Mouse (Mus musculus) T-cell, adult 66 days (primary cell): ENCODE measurements around the gene Ptk6. TPM values are rescaled to one million over a fixed set of nuclear protein-coding genes. Genes with fewer than 3 reads are reported as not detected.

Experiments used
- total RNA-seq, 2 experiments: library from RNA; stranded (reverse); gene quantifications; 3 replicates in 1 of 2; 4 replicates in 1 of 2; pipeline ENCODE4 v1.2.4; 2023

The Ptk6 gene
- total RNA-seq = not detected

DNA sequence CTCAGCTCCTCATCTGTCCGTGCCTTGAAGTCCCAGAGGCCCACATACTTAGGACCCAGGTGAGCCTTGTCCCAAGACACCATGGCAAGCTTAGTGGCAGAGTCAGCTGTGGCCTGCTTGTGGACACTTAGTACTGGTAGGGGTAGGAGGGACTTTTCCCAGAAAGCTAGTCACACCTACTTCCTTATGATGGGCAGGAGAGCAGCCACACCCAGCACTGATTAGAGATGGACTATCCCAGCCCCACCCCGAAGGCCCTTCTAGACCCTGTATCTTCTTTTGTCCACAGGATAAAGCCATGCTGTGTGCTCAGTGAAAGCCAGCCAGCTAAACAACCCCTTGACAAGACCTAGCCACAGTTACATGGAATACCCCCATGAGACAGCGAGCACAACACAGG, at the start of gene Ptk6:
TSS of gene Ptk6 (minus strand) at position 368 of the 400 bp plus-strand sequence.

DNA sequence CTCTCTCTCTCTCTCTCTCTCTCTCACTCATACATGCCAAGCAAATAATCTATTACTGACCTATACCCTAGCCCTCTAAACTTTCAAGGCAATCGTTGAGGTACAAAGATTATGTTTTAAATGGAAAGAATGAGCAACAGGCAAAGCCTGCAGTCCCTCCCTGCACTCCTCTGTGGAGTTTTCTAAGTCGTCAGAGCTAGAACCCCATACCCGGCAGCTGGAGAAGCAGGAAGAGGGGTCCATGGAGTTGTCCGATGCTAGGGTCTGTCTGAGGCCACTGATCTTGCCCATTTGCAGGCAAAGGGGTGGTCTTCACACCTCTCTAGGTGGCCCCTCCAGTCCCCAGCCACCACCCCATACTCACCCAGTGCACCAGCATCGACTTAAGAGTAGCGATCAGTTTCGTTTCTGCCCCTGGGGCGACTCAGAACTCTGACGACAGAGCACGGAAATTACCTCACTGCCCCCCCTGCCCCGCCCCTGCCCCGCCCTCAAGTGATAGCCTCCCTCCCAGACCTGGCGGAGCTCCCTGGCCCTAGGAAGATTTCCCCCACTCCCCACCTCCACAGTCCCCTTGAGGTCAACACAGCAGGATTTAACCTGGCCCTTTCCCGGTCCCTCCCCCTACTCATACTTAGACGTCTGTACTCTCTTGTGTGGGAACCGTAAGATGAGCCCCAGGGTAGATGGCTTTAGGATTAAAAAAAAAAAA, 39.2 kb upstream of the Ptk6 start, which contains the start of gene Helz2:
TSS of gene Helz2 (minus strand) at position 426 of the 712 bp plus-strand sequence.

DNA sequence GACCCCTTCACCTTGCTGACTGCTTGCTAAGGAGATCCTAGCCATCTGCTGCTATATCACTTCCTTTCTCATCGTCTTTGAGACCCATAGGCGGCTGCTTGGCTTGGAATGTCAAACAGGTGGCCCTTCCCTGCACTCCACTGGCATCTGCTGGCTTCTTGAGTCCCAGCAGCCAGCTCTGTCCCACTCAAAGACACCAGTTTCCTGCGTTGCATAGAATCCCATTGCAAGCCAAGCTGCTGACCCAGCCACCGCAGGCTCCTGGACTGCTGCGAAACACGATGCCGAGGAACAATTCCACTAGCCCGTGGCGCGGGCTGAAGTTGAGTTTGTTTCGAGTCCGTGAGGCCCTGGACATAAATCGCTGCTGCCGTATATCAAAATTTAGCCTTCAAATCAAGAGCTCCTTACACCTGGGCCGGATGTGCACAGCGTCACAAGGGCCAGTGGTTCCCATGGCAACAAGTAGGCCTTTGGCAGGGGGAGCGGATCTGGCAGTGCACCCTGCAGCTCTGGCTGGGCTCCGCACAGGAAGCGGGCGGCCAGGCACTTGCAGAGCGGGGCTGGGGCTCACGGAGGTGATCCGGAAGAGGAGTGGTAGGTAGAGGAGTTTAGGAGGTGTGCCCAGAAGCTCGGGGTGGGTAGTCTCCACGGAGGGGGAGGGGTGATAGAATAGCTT, 17.1 kb upstream of the Ptk6 start, which contains the start of gene Fndc11:
TSS of gene Fndc11 (plus strand) at position 476 of the 679 bp plus-strand sequence.

DNA sequence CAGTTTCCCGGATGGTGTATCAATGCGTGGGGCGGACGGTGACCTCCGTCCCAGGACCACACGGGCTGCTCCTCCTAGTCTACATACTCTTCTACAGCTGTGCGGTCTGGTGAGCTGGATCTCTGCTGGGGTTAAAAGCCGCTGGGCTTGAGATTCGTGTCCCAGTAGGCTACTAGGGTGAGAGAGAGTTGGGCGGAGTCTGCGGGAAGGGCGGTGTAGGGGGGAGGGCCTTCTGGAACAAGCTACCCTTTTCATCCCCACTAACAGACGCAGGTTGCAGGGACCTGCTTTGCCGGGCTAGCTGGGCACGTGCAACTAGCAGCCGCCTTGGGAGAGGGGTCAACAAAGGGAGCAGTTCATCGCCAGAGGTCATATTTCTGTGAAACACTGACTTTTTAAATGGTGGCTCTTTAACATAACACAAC, 10.4 kb upstream of the Ptk6 start, which contains the start of gene Srms:
TSS of gene Srms (minus strand) at position 165 of the 425 bp plus-strand sequence.

DNA sequence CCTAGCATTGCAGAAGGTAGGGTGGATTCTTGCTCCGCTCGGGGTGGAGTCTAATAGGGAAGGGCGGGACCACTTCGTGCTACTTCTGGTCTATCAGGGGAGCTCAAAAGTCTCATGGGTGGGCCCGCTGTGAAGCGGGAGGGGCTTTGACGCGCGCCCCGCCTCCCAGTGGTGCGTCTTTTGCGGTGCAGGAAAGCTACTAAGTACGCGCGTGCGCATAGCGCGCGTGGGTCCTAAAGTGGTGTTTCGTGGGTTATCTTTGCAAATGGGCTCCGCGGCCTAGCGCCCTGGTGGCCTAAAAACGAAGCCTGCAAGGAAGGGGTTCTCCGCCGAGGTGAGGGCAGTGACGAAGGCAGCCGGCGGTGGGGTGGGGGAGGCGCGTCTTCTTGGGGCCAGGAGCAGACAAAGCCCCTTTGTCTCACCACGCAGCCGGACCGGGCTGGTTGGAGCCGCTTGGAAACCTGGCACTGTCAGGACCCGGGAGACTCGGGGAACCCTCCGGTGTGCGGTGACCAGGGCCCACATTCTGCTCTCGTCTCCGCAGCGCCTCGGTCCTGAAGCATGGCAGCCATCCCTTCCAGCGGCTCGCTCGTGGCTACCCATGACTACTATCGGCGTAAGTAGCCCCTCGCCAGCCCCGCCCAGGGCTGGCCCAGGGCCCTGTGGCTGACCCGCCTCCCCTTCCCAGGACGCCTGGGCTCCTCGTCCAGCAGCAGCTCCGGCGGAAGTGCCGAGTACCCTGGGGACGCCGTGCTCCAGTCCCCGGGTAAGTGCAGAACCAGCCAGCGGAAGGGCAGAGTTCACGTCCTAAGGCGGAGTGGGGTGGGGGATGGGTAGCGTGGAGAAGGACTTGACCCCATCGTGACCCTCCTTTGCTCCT, 15.2 kb downstream of the Ptk6 start, which contains the start of gene Ppdpf:
TSS of gene Ppdpf (plus strand) at position 127 of the 880 bp plus-strand sequence.

DNA sequence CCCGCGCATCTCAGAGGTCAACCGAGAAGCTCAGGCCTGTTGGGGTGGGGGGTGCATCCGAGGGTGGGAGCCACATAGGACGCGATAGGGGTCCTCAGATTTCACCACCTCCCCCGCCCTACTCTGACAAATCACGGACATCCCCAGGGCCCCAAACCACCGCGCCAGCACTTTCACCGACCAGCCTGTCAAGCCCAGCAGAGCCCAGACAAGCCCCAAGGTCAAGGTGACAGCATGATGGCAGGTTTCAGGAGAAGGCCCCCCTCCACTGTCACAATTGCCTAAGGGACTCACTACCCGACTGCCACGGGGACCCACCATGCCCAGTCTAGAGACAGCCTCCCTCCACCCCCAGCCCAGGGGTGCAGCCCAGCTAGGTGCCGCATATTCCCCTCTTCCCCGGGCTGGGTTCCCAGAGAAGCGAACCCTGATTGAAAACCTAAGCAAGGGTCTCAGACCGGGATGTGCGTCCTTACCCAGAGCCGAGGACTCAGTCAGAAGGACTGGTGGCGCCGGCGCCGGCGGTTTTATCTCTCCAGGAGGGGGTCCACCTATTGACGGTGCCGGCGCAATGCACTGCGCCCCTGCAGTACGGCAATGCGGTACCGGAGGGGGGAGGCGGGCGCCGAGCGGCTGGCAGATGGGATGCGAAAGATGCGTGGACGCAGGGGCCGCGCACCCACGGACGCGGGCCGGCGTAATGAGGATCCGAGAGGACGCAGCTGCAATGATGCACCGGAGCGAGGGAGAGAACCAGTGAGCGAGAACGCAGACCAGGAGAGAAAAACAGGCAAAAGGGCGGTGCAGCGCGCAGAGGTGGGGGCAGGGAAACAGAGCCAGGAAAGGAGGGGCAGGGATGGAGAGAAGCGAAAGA, 46.1 kb downstream of the Ptk6 start, which contains the start of gene Eef1a2:
TSS of gene Eef1a2 (minus strand) at position 767 of the 874 bp plus-strand sequence.

Other genes starting within 250 kb of the Ptk6 start
- not detected for gene Nkain4, start 248.1 kb downstream of the Ptk6 start, total RNA-seq
- 10 to 100 TPM; 74.9 to 81.4 TPM for gene Arfgap1, start 235.6 kb downstream of the Ptk6 start, total RNA-seq
- gene Col20a1, start 216.3 kb downstream of the Ptk6 start, total RNA-seq = 1 to 10 TPM; 2.1 to 4.0 TPM
- gene Chrna4, start 159.2 kb downstream of the Ptk6 start, total RNA-seq = not detected
- not detected for gene Kcnq2, start 67.5 kb downstream of the Ptk6 start, total RNA-seq
- gene Eef1a2, start 45.8 kb downstream of the Ptk6 start, total RNA-seq = not detected
- 100 to 1,000 TPM in 1 of 2 experiments, 10 to 100 TPM in 1; 85.3 to 108 TPM for gene Ppdpf, start 15.5 kb downstream of the Ptk6 start, total RNA-seq
- gene Srms, start 10.4 kb upstream of the Ptk6 start, total RNA-seq = under 1 TPM; 0.29 to 0.80 TPM
- gene Fndc11, start 17.2 kb upstream of the Ptk6 start, total RNA-seq = under 1 TPM in 1 of 2 experiments, not detected in 1; 0.83 TPM
- gene Helz2, start 39.2 kb upstream of the Ptk6 start, total RNA-seq = 100 to 1,000 TPM; 148 to 165 TPM
- gene Gmeb2, start 85.2 kb upstream of the Ptk6 start, total RNA-seq = 10 to 100 TPM; 39.1 to 40.4 TPM
- gene Stmn3, start 111.7 kb upstream of the Ptk6 start, total RNA-seq = not detected
- gene Rtel1, start 117.0 kb upstream of the Ptk6 start, total RNA-seq = 100 to 1,000 TPM; 126 to 141 TPM
- gene Zgpat, start 162.1 kb upstream of the Ptk6 start, total RNA-seq = 100 to 1,000 TPM; 126 to 143 TPM
- 100 to 1,000 TPM in 1 of 2 experiments, 10 to 100 TPM in 1; 95.6 to 110 TPM for gene Arfrp1, start 162.6 kb upstream of the Ptk6 start, total RNA-seq
- 100 to 1,000 TPM; 260 to 278 TPM for gene Lime1, start 177.3 kb upstream of the Ptk6 start, total RNA-seq